Comparison of ENCODE assay signal across 8 mouse cellular contexts in genomic region chr1:180725704-180726179, GRCm38 (mm10). TPM values are rescaled to one million over a fixed set of nuclear protein-coding genes. Genes with fewer than 3 reads are reported as not detected.
DNase-seq lines count a peak whose midpoint lies in the region; ATAC-seq and TF ChIP-seq lines count a peak whose summit lies in the region.

Gene Acbd3 (plus strand): TSS chr1:180726043.

- ATAC-seq in forebrain, embryonic 15.5 days (replicated peaks): peak; percentile 95
- peak; percentile 89 for ATAC-seq in neutrophil, adult 5-6 weeks (ENCODE audit: extremely low read depth, insufficient number of reproducible peaks, low FRiP score, poor library complexity, severe bottlenecking)

- under 1% methylated on average over 52 of the region's 52 CpGs for WGBS in forebrain, embryonic 15.5 days
- under 1% methylated on average over 52 of the region's 52 CpGs for WGBS in lung, adult 2 months

- H3K4me1 ChIP-seq in forebrain, embryonic 15.5 days: peaks cover 38% of the 10 kb centered on the region
- H3K4me1 ChIP-seq in lung, adult 2 months (ENCODE audit: control insufficient read depth, insufficient read depth, low read length): peaks cover 14% of the 10 kb centered on the region

- peak within 1 kb of the TSS; percentile 86 for H3K9ac ChIP-seq in forebrain, embryonic 15.5 days (replicated peaks)

- H3K4me2 ChIP-seq in forebrain, embryonic 15.5 days (replicated peaks): peak within 1 kb of the TSS; percentile 57

- TF ChIP-seq CTCF in lung, adult 2 months (IDR thresholded peaks at IDR 0.05; ENCODE audit: insufficient read depth, low read length): no peak

- DNase-seq in ES-CJ7 (ENCODE audit: low read depth, low spot score): peak; percentile 89
- peak; percentile 84 for DNase-seq in cerebellum, adult 11 months
- peak; percentile 84 for DNase-seq in heart, postnatal 25 days (ENCODE audit: low spot score)
- DNase-seq in layer of hippocampus, adult 18-20 months (ENCODE audit: low spot score in 2 of 2): peak; percentile 87 to 92
- peak; percentile 90 for DNase-seq in lung, adult 2 months
- peak; percentile 93 for DNase-seq in thymus, adult 18-20 months

- no peaks in the 10 kb centered on the region for H3K9me3 ChIP-seq in forebrain, embryonic 15.5 days

- intact Hi-C loops in heart, postnatal 25 days (cut with DNase I): no loop called here

- no peaks in the 10 kb centered on the region for H3K36me3 ChIP-seq in forebrain, embryonic 15.5 days

- peak; percentile 82; the same call in 1 of the 2 replicates for TF ChIP-seq POLR2A in lung, adult 2 months (IDR thresholded peaks at IDR 0.05; ENCODE audit: borderline replicate concordance, extremely low read depth, low read depth, low read length)

- peak within 1 kb of the TSS; percentile 85 for H3K4me3 ChIP-seq in forebrain, embryonic 15.5 days
- H3K4me3 ChIP-seq in lung, adult 2 months (replicated peaks; ENCODE audit: extremely low read depth, low read depth, low read length): peak within 1 kb of the TSS; percentile 98

- peak within 1 kb of the TSS; percentile 80 for H3K27ac ChIP-seq in forebrain, embryonic 15.5 days (replicated peaks)

- no peaks in the 10 kb centered on the region for H3K27me3 ChIP-seq in forebrain, embryonic 15.5 days

RNA-seq across cellular contexts. Expression of gene Acbd3, which starts in this region (rescaled TPM):
- polyA plus RNA-seq in forebrain, embryonic 15.5 days (2015; fragmentation: Nextera tagmentation; extraction: Ambion mirVana): 20.7 and 23.7 TPM in 2 replicates
- 10 to 100 TPM; 22.6 to 24.8 TPM for total RNA-seq in heart, postnatal 25 days (2021)
- total RNA-seq in layer of hippocampus, adult 18-20 months (2021): 10 to 100 TPM; 34.3 to 34.8 TPM
- 12.2 and 15.0 TPM in 2 replicates for polyA plus RNA-seq in lung, adult 2 months (2012; rRNA removed)
- total RNA-seq in neutrophil, adult 5-6 weeks (2017): 89.5 and 91.6 TPM in 2 replicates

Comparison
In these comparisons a context has a peak if more than half of its experiments do, and no peak if none do; other contexts are left out.
1. Peak in every context shown above with its lines: DNase-seq, ATAC-seq, H3K4me3 ChIP-seq and H3K27ac ChIP-seq.